Mouse (Mus musculus): ENCODE measurements around the gene Ptprf. TPM values are rescaled to one million over a fixed set of nuclear protein-coding genes. Genes with fewer than 3 reads are reported as not detected.

The Ptprf gene
- polyA plus RNA-seq, 1 experiment from 2014 or later = 14.3 TPM

DNA sequence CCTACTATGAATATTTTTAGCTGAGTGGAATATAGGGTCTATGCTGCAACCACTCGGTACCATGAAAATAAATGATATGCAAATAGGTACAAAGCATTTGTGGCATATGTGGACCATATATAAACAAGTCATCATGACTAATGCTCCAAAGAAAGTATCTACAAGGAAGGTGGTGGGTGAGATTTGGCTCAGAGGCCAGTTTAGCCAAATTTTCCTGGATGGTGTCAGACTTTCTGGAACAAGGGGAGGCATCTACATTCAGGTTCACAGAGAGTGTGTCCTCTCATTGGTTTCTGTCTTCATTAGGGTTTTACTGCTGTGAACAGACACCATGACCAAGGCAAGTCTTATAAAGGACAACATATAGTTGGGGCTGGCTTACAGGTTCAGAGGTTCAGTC lies 19.3 kb upstream of the Ptprf start:
- no peaks in the 10 kb centered on the region for H3K27me3 ChIP-seq (ENCODE audit: control insufficient read depth, insufficient read depth, low read depth, low read length)
- no peaks in the 10 kb centered on the region for H3K4me1 ChIP-seq (ENCODE audit: control insufficient read depth, low read depth, low read length)
- no peaks in the 10 kb centered on the region for H3K9me3 ChIP-seq (replicated peaks; ENCODE audit: control insufficient read depth, low read length)
- 64% methylated on average over 1 of the region's 1 CpGs for whole genome bisulfite sequencing (ENCODE audit: insufficient replicate concordance)
- no peak overlapping the region for H3K27ac ChIP-seq (ENCODE audit: low read length)
- ATAC-seq (ENCODE audit: low read depth) = no peak
- no peak overlapping the region for H3K9ac ChIP-seq (ENCODE audit: low read depth, low read length)
- no peak overlapping the region for H3K4me2 ChIP-seq (ENCODE audit: low read depth, low read length)
- H3K36me3 ChIP-seq (ENCODE audit: control insufficient read depth, insufficient read depth) = no peaks in the 10 kb centered on the region
- no peak overlapping the region for H3K4me3 ChIP-seq (ENCODE audit: low read depth, low read length)

DNA sequence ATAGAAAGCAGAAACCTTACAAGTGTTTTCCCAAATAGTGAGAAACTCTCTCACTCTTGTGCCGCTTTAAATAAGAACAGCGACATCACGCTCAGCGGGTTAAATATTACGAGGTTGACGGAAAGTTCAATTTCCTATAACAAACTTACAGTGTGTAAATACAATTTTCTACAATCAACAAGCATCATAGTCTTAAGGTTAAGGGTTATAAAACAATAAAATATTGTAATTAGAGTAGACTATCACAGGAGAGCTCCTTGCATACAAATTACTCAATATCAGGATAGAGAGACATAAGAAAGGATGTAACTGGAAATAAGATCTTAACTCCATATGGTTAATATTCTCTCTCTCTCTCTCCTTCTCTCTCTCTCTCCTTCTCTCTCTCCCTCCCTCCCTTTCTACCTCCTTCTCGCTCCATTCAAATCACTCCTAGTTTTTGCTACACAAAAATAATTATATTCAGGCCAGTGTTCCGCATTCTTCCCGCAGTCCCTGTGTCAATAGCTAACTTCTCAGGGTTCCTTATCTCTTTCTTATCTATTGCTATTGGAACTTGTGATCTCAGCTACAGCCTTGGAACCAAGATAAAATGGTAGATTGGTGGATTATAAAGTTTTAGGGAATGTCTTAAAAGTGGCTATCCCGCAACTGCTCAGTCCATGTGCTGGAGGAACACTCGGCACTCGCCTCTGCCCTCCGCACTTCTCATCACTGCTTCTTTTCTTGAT lies 16.5 kb upstream of the Ptprf start:
- 76% methylated on average over 13 of the region's 13 CpGs for WGBS (ENCODE audit: insufficient replicate concordance)
- Histone ChIP-seq H3K27me3 (ENCODE audit: control insufficient read depth, insufficient read depth, low read depth, low read length) (no peaks in the 10 kb centered on the region), H3K4me3 (ENCODE audit: low read depth, low read length) (no peak overlapping the region), H3K4me1 (ENCODE audit: control insufficient read depth, low read depth, low read length) (no peaks in the 10 kb centered on the region), H3K27ac (ENCODE audit: low read length) (no peak overlapping the region), H3K36me3 (ENCODE audit: control insufficient read depth, insufficient read depth) (no peaks in the 10 kb centered on the region), H3K4me2 (ENCODE audit: low read depth, low read length) (no peak overlapping the region), H3K9me3 (replicated peaks; ENCODE audit: control insufficient read depth, low read length) (no peaks in the 10 kb centered on the region), H3K9ac (ENCODE audit: low read depth, low read length) (no peak overlapping the region)
- no peak for ATAC-seq (ENCODE audit: low read depth)

DNA sequence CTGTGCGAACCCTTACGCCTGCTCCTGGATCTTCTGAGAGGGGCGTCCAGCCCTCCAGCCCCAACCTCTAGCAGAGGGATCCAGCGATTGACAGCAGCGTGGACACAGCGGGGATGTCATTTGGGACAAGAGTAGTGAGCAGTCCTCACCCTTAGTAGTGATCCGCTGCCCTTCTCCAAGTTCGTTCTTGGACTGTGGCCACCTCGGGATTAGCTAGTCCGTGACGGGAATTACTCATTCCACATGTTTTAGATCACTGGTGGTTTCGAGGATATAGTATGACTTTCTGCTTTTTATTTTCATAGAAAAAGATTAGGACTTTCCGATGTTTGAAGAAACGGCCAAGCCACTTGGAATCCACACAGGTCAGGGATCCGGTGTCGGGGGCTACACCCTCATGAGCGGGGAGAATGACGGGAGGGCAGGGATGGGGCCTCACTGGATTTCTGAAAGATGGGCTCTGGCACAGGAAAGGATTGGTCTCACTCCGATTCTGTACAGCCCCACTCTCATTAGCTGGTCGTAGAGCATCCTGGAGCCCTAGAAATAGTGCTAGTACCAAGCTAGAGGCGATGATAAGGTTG lies 15.0 kb upstream of the Ptprf start:
- no peaks in the 10 kb centered on the region for H3K9me3 ChIP-seq (replicated peaks; ENCODE audit: control insufficient read depth, low read length)
- no peak for ATAC-seq (ENCODE audit: low read depth)
- no peaks in the 10 kb centered on the region for H3K27me3 ChIP-seq (ENCODE audit: control insufficient read depth, insufficient read depth, low read depth, low read length)
- H3K27ac ChIP-seq (ENCODE audit: low read length) = no peak overlapping the region
- H3K36me3 ChIP-seq (ENCODE audit: control insufficient read depth, insufficient read depth) = no peaks in the 10 kb centered on the region
- no peak overlapping the region for H3K4me2 ChIP-seq (ENCODE audit: low read depth, low read length)
- WGBS (ENCODE audit: insufficient replicate concordance) = 67% methylated on average over 21 of the region's 21 CpGs
- H3K4me1 ChIP-seq (ENCODE audit: control insufficient read depth, low read depth, low read length) = no peaks in the 10 kb centered on the region
- H3K4me3 ChIP-seq (ENCODE audit: low read depth, low read length) = no peak overlapping the region
- H3K9ac ChIP-seq (ENCODE audit: low read depth, low read length) = no peak overlapping the region

DNA sequence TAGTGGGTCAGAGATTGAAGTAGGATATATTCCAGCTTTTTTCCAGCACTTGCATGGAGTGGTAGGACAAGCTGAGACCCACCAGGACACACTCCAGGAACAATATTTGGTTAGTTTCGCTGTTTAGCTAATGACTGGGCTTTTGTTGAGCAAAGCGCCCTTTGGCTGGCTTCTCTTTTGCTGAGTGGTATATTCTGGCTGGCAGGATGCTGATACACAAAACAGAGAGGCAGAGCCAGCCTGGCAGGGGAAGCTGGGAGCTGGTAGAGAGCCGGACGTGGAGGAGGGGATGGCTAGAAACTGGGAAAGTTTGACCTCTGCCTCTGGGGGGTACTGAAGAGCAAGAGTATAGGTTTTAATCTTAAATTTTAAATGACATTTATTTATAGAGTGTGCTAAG lies 13.8 kb upstream of the Ptprf start:
- 48% methylated on average over 4 of the region's 4 CpGs for WGBS (ENCODE audit: insufficient replicate concordance)
- H3K27ac ChIP-seq (ENCODE audit: low read length) = no peak overlapping the region
- ATAC-seq (ENCODE audit: low read depth) = no peak

DNA sequence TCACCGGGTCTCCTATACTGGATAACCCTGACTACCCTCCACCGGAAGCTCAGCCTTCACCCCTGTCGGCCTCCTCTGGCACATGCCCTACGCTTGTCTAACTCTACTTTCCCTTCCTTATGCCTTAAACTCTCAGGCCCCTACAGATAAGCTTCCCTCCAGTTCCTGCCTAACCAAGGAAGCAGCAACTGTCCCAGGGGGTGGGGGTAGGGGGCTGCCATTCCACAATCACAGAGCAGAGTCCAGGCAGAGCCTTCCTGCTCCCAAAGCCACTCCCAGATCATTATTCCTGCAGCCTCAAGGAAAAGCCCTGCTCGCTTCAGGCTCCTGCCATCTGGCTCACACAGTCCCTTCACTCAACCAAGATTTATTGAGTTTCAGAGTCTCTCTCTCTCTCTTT lies 6.6 kb upstream of the Ptprf start:
- 12% methylated on average over 5 of the region's 5 CpGs for WGBS (ENCODE audit: insufficient replicate concordance)
- Histone ChIP-seq H3K4me3 (ENCODE audit: low read depth, low read length) (no peak overlapping the region), H3K4me1 (ENCODE audit: control insufficient read depth, low read depth, low read length) (no peaks in the 10 kb centered on the region), H3K9me3 (replicated peaks; ENCODE audit: control insufficient read depth, low read length) (no peaks in the 10 kb centered on the region), H3K36me3 (ENCODE audit: control insufficient read depth, insufficient read depth) (no peaks in the 10 kb centered on the region), H3K27me3 (ENCODE audit: control insufficient read depth, insufficient read depth, low read depth, low read length) (peaks cover 3% of the 10 kb centered on the region), H3K27ac (ENCODE audit: low read length) (no peak overlapping the region), H3K9ac (ENCODE audit: low read depth, low read length) (no peak overlapping the region), H3K4me2 (ENCODE audit: low read depth, low read length) (no peak overlapping the region)
- no peak for ATAC-seq (ENCODE audit: low read depth)

More for the DNA sequence above, 13.8 kb upstream of the Ptprf start:
- H3K9me3 ChIP-seq (replicated peaks; ENCODE audit: control insufficient read depth, low read length) = no peaks in the 10 kb centered on the region
- H3K9ac ChIP-seq (ENCODE audit: low read depth, low read length) = no peak overlapping the region
- no peaks in the 10 kb centered on the region for H3K4me1 ChIP-seq (ENCODE audit: control insufficient read depth, low read depth, low read length)
- H3K36me3 ChIP-seq (ENCODE audit: control insufficient read depth, insufficient read depth) = no peaks in the 10 kb centered on the region
- no peak overlapping the region for H3K4me2 ChIP-seq (ENCODE audit: low read depth, low read length)
- no peak overlapping the region for H3K4me3 ChIP-seq (ENCODE audit: low read depth, low read length)
- H3K27me3 ChIP-seq (ENCODE audit: control insufficient read depth, insufficient read depth, low read depth, low read length) = no peaks in the 10 kb centered on the region

DNA sequence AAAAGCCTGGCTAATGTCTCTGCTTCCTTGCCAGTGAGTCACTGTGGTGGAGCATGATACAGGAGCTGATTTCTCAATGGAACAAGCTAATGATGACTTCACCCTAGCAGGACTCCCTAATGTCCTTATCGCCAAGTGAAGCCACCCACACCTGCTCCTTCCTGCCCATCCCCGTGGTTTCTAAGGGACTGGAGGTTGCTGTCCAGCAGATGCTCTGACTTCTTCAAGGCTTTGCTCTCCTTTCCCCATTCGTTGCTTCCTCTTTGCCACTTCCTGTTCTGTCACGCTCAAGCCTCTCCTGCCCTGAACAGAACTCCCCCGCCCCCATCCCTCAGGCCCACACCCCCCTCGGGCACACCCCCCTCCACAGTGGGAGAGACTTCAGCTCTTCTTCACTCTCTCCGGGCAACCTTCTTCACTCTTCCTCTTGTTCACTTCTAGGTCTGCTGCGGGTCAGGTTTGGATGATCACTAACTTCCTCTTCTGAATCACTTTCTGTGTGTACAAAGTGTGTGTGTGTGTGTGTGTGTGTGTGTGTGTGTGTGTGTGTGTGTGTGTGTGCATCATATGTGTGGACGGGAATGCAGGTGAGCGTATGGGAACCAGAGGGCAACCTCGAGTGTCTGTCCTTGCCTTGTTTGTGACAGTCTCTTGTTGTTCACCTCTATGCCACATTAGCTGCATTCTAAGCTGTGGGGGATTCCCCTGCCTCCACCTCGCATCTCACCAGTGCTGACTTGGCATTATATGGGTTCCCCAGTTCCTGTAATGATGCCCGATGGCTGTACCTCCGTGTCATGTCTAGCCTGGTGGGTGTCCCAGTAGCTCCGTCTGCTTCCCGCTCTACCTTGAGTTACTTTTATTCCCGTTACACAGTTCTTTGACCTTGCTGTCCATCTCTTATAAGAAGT lies 4.7 kb upstream of the Ptprf start:
- ATAC-seq (ENCODE audit: low read depth) = no peak
- 20% methylated on average over 17 of the region's 17 CpGs for WGBS (ENCODE audit: insufficient replicate concordance)

DNA sequence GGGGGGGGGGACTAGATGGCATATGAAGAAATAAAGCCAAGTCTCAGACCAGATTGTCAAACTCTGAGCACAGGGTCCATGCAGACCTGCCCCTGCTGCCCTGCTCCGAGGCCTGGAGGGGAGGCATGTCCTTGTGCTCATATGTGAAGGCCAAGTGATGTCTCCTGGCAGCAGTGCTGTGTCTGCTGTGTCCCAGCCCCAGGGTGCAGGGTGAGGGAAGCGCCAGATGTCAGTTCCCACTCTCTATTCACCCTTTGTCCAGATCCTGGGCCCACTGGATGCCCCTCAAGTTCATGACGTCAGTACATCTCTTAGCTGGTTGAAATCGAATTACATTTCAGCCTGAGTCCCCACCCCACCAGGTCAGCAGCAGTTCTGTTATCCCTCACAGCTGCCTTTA lies 3.6 kb upstream of the Ptprf start:
- Histone ChIP-seq H3K27ac (ENCODE audit: low read length) (no peak overlapping the region), H3K4me2 (ENCODE audit: low read depth, low read length) (no peak overlapping the region), H3K9me3 (replicated peaks; ENCODE audit: control insufficient read depth, low read length) (no peaks in the 10 kb centered on the region), H3K36me3 (ENCODE audit: control insufficient read depth, insufficient read depth) (no peaks in the 10 kb centered on the region), H3K4me1 (ENCODE audit: control insufficient read depth, low read depth, low read length) (no peaks in the 10 kb centered on the region), H3K9ac (ENCODE audit: low read depth, low read length) (no peak overlapping the region), H3K4me3 (ENCODE audit: low read depth, low read length) (no peak overlapping the region), H3K27me3 (ENCODE audit: control insufficient read depth, insufficient read depth, low read depth, low read length) (peaks cover 34% of the 10 kb centered on the region)
- no peak for ATAC-seq (ENCODE audit: low read depth)
- 49% methylated on average over 4 of the region's 4 CpGs for WGBS (ENCODE audit: insufficient replicate concordance)

More for the DNA sequence above, 4.7 kb upstream of the Ptprf start:
- Histone ChIP-seq H3K36me3 (ENCODE audit: control insufficient read depth, insufficient read depth) (no peaks in the 10 kb centered on the region), H3K9ac (ENCODE audit: low read depth, low read length) (no peak overlapping the region), H3K27ac (ENCODE audit: low read length) (no peak overlapping the region), H3K4me2 (ENCODE audit: low read depth, low read length) (no peak overlapping the region), H3K4me3 (ENCODE audit: low read depth, low read length) (no peak overlapping the region), H3K27me3 (ENCODE audit: control insufficient read depth, insufficient read depth, low read depth, low read length) (peaks cover 23% of the 10 kb centered on the region), H3K4me1 (ENCODE audit: control insufficient read depth, low read depth, low read length) (no peaks in the 10 kb centered on the region), H3K9me3 (replicated peaks; ENCODE audit: control insufficient read depth, low read length) (no peaks in the 10 kb centered on the region)

DNA sequence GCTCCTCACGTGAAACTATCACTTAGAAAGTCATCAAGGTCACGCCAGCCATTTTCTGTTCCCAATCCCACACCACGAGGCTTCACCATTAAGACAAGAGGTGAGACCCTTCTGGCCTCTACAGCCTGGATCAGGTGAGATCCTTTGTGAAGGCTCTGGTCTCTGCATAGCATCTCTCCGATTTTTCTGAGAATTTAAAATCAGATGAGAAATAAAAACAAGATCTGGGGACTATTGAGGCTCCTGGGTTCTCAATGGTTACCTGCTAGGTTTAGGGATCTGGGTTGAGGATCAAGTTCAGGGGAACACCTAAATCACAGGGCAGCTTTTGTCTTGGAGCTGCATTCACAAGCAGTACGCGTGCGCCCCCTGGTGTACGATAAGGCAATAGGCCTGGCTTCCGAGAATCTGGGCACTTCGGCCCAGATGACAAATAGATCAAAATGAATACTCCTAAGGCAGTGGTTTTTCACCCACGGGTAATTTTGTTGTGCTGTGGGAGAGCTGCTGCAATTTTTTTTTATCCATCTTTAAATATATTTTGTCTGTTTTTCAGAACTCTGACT lies 1.6 kb upstream of the Ptprf start:
- H3K27ac ChIP-seq (ENCODE audit: low read length) = no peak overlapping the region
- WGBS (ENCODE audit: insufficient replicate concordance) = 8% methylated on average over 11 of the region's 11 CpGs
- no peaks in the 10 kb centered on the region for H3K36me3 ChIP-seq (ENCODE audit: control insufficient read depth, insufficient read depth)
- ATAC-seq (ENCODE audit: low read depth) = no peak
- H3K4me1 ChIP-seq (ENCODE audit: control insufficient read depth, low read depth, low read length) = no peaks in the 10 kb centered on the region; the same call in 1 of the 2 replicates
- no peak overlapping the region for H3K9ac ChIP-seq (ENCODE audit: low read depth, low read length)
- H3K4me3 ChIP-seq (ENCODE audit: low read depth, low read length) = no peak overlapping the region
- no peak overlapping the region for H3K4me2 ChIP-seq (ENCODE audit: low read depth, low read length)
- no peaks in the 10 kb centered on the region for H3K9me3 ChIP-seq (replicated peaks; ENCODE audit: control insufficient read depth, low read length)
- H3K27me3 ChIP-seq (ENCODE audit: control insufficient read depth, insufficient read depth, low read depth, low read length) = peaks cover 45% of the 10 kb centered on the region
